18 mouse cellular contexts compared by ENCODE assay signal in genomic region chr3:65819841-65820240, GRCm38 (mm10).
A peak's percentile ranks its signal among the peaks of the same experiment; 100 is the strongest.
DNase-seq lines count a peak whose midpoint lies in the region; ATAC-seq and TF ChIP-seq lines count a peak whose summit lies in the region.
"Had no signal": no experiment of that assay in that cellular context is flagged by ENCODE, and none has a peak within 500 bp of the region (broad histone marks: within the 10 kb centered on the region; RNA-seq: fewer than 3 reads in every experiment).

No protein-coding gene starts in this region.

- H3K36me3 ChIP-seq in intestine, embryonic 14.5 days (ENCODE audit: control insufficient read depth, insufficient read depth, low read length) = no peaks in the 10 kb centered on the region
- H3K36me3 ChIP-seq in intestine, postnatal 0 days (ENCODE audit: control insufficient read depth, insufficient read depth) = no peaks in the 10 kb centered on the region
- H3K36me3 ChIP-seq in intestine, embryonic 15.5 days = no peaks in the 10 kb centered on the region
- H3K36me3 ChIP-seq: embryonic facial prominence, embryonic 15.5 days; forebrain, embryonic 12.5 days; hindbrain, embryonic 12.5 days; midbrain, embryonic 15.5 days; neural tube, embryonic 12.5 days had no signal

- H3K27ac ChIP-seq in intestine, embryonic 14.5 days (ENCODE audit: low read depth) = peak overlapping the region; percentile 12; the same call in 1 of the 2 replicates
- no peak overlapping the region for H3K27ac ChIP-seq in intestine, postnatal 0 days (ENCODE audit: low read depth, low read length)
- H3K27ac ChIP-seq in intestine, embryonic 15.5 days = 0 out of 2 replicates have a peak overlapping the region, but pooled peaks have one; percentile 27
- H3K27ac ChIP-seq: embryonic facial prominence, embryonic 15.5 days; forebrain, embryonic 12.5 days; hindbrain, embryonic 12.5 days; layer of hippocampus, adult 2 months; liver, embryonic 14.5 days; midbrain, embryonic 15.5 days; neural tube, embryonic 12.5 days had no signal

- no peak overlapping the region for H3K4me2 ChIP-seq in intestine, embryonic 14.5 days (ENCODE audit: low read length)
- no peak overlapping the region for H3K4me2 ChIP-seq in intestine, postnatal 0 days (replicated peaks; ENCODE audit: low read depth)
- H3K4me2 ChIP-seq in intestine, embryonic 15.5 days (replicated peaks) = no peak overlapping the region
- H3K4me2 ChIP-seq: embryonic facial prominence, embryonic 15.5 days; forebrain, embryonic 12.5 days; hindbrain, embryonic 12.5 days; midbrain, embryonic 15.5 days; neural tube, embryonic 12.5 days had no signal

- 30% methylated on average over 6 of the region's 6 CpGs for WGBS in intestine, embryonic 14.5 days
- 45% methylated on average over 6 of the region's 6 CpGs for WGBS in intestine, postnatal 0 days
- 43% methylated on average over 6 of the region's 6 CpGs for WGBS in intestine, embryonic 15.5 days

- H3K9ac ChIP-seq in intestine, embryonic 14.5 days (ENCODE audit: low read length) = no peak overlapping the region
- no peak overlapping the region for H3K9ac ChIP-seq in intestine, postnatal 0 days (ENCODE audit: low read depth, low read length)
- no peak overlapping the region for H3K9ac ChIP-seq in intestine, embryonic 15.5 days
- H3K9ac ChIP-seq: embryonic facial prominence, embryonic 15.5 days; forebrain, embryonic 12.5 days; hindbrain, embryonic 12.5 days; liver, embryonic 14.5 days; midbrain, embryonic 15.5 days; neural tube, embryonic 12.5 days had no signal

- no peaks in the 10 kb centered on the region for H3K27me3 ChIP-seq in intestine, embryonic 14.5 days (replicated peaks; ENCODE audit: control insufficient read depth, insufficient read depth, low read length)
- H3K27me3 ChIP-seq in intestine, postnatal 0 days (replicated peaks; ENCODE audit: control insufficient read depth, insufficient read depth, low read length) = no peaks in the 10 kb centered on the region
- no peaks in the 10 kb centered on the region for H3K27me3 ChIP-seq in intestine, embryonic 15.5 days (replicated peaks)
- H3K27me3 ChIP-seq: embryonic facial prominence, embryonic 15.5 days; forebrain, embryonic 12.5 days; hindbrain, embryonic 12.5 days; midbrain, embryonic 15.5 days; neural tube, embryonic 12.5 days had no signal

- TF ChIP-seq CTCF in intestine, postnatal 0 days (IDR thresholded peaks at IDR 0.05; ENCODE audit: low read depth) = no peak

- 0 out of 2 replicates have a peak, but pooled peaks cover 7% of the 10 kb centered on the region for H3K4me1 ChIP-seq in intestine, embryonic 14.5 days (replicated peaks; ENCODE audit: control insufficient read depth, insufficient read depth, low read length)
- no peaks in the 10 kb centered on the region for H3K4me1 ChIP-seq in intestine, postnatal 0 days (replicated peaks; ENCODE audit: control insufficient read depth, insufficient read depth, low read length)
- no peaks in the 10 kb centered on the region; the same call in 1 of the 2 replicates for H3K4me1 ChIP-seq in intestine, embryonic 15.5 days (replicated peaks)
- H3K4me1 ChIP-seq: forebrain, embryonic 12.5 days; hindbrain, embryonic 12.5 days; midbrain, embryonic 15.5 days; neural tube, embryonic 12.5 days had no signal

- no peak overlapping the region for H3K4me3 ChIP-seq in intestine, embryonic 14.5 days (ENCODE audit: low read depth, low read length)
- no peak overlapping the region for H3K4me3 ChIP-seq in intestine, postnatal 0 days (ENCODE audit: low read depth, low read length)
- H3K4me3 ChIP-seq in intestine, embryonic 15.5 days (replicated peaks) = no peak overlapping the region
- H3K4me3 ChIP-seq: embryonic facial prominence, embryonic 15.5 days; forebrain, embryonic 12.5 days; hindbrain, embryonic 12.5 days; layer of hippocampus, adult 2 months; midbrain, embryonic 15.5 days; neural tube, embryonic 12.5 days had no signal

- H3K9me3 ChIP-seq in intestine, embryonic 14.5 days (ENCODE audit: control insufficient read depth, low read length) = no peaks in the 10 kb centered on the region
- H3K9me3 ChIP-seq in intestine, postnatal 0 days (ENCODE audit: control insufficient read depth) = no peaks in the 10 kb centered on the region
- H3K9me3 ChIP-seq in intestine, embryonic 15.5 days = no peaks in the 10 kb centered on the region
- H3K9me3 ChIP-seq: embryonic facial prominence, embryonic 15.5 days; forebrain, embryonic 12.5 days; hindbrain, embryonic 12.5 days; midbrain, embryonic 15.5 days; neural tube, embryonic 12.5 days had no signal

- ATAC-seq in intestine, embryonic 14.5 days (replicated peaks; ENCODE audit: low FRiP score, low TSS enrichment, low read depth) = no peak
- no peak for ATAC-seq in intestine, postnatal 0 days
- ATAC-seq in intestine, embryonic 15.5 days = no peak
- ATAC-seq: midbrain, embryonic 15.5 days had no signal

- peak; percentile 35 for DNase-seq in embryo, embryonic 11 days
- DNase-seq in embryo, embryonic 10.5 days (ENCODE audit: low spot score) = no peak
- no peak for DNase-seq in intestine, embryonic 14.5 days (ENCODE audit: low spot score)
- DNase-seq in frontal cortex, adult 2 months (ENCODE audit: extremely low spot score in 1 of 2, low spot score in 1 of 2) = no peak
- no peak for DNase-seq in T-cell, adult 2 months (ENCODE audit: low spot score)
- DNase-seq in frontal cortex, postnatal 25 days (ENCODE audit: low spot score in 2 of 2) = no peak
- DNase-seq: cerebellum, adult 9-11 months; kidney, adult 2 months; thymus, adult 2 months had no signal
